ENCODE assay signal across 9 mouse cellular contexts in genomic region chr2:93992259-93992658, GRCm38 (mm10). TPM values are rescaled to one million over a fixed set of nuclear protein-coding genes. Genes with fewer than 3 reads are reported as not detected.
DNase-seq lines count a peak whose midpoint lies in the region.
"Had no signal": no experiment of that assay in that cellular context is flagged by ENCODE, and none has a peak within 500 bp of the region (broad histone marks: within the 10 kb centered on the region; RNA-seq: fewer than 3 reads in every experiment).

No protein-coding gene starts in this region.

- intact Hi-C loops in heart, postnatal 25 days (cut with DNase I) = no loop called here

- DNase-seq in heart, adult 18-20 months = peak; percentile 37 to 51
- DNase-seq in heart, postnatal 25 days (ENCODE audit: low spot score) = no peak
- peak; percentile 36 for DNase-seq in right cerebral cortex, adult 18-20 months
- no peak for DNase-seq in right cerebral cortex, postnatal 36 days (ENCODE audit: low spot score in 2 of 2)
- peak; percentile 45 for DNase-seq in heart, postnatal 4 days
- no peak for DNase-seq in spleen, adult 18-20 months
- DNase-seq in spleen, adult 12 weeks (ENCODE audit: low spot score) = no peak
- DNase-seq in spleen, postnatal 14 days (ENCODE audit: low spot score in 2 of 2) = no peak
- DNase-seq: liver, embryonic 13.5 days had no signal

RNA-seq across cellular contexts. Expression of gene Gm27027, which starts 3.9 kb away (rescaled TPM):
- not detected for total RNA-seq in heart, adult 18-20 months (2021)
- not detected for total RNA-seq in heart, postnatal 25 days (2021)
- 1 to 10 TPM in 1 of 2 experiments, not detected in 1; 1.8 TPM for total RNA-seq in heart, postnatal 4 days (2021)

RNA-seq across cellular contexts. Expression of gene Alkbh3, which starts 18.3 kb away (rescaled TPM):
- 10 to 100 TPM; 55.2 to 55.4 TPM for total RNA-seq in heart, adult 18-20 months (2021)
- total RNA-seq in heart, postnatal 25 days (2021) = 10 to 100 TPM; 56.9 to 63.9 TPM
- total RNA-seq in heart, postnatal 4 days (2021) = 10 to 100 TPM; 72.4 to 82.2 TPM

RNA-seq across cellular contexts. Expression of gene Gm13889, which starts 35.3 kb away (rescaled TPM):
- 10 to 100 TPM in 1 of 2 experiments, 1 to 10 TPM in 1; 8.9 to 10.9 TPM for total RNA-seq in heart, adult 18-20 months (2021)
- 10 to 100 TPM in 1 of 2 experiments, 1 to 10 TPM in 1; 9.5 to 11.2 TPM for total RNA-seq in heart, postnatal 25 days (2021)
- total RNA-seq in heart, postnatal 4 days (2021) = 10 to 100 TPM; 24.2 to 26.7 TPM

Comparison
In these comparisons a context has a peak if more than half of its experiments do, and no peak if none do; other contexts are left out.
1. DNase-seq: peak in heart, adult 18-20 months (2 of 2), right cerebral cortex, adult 18-20 months (single experiment) and heart, postnatal 4 days (single experiment); none in heart, postnatal 25 days (single experiment), right cerebral cortex, postnatal 36 days (0 of 2), spleen, adult 18-20 months (0 of 2), spleen, adult 12 weeks (single experiment) and spleen, postnatal 14 days (0 of 2).